ENCODE assay signal across 20 mouse cellular contexts in the genomic region with DNA sequence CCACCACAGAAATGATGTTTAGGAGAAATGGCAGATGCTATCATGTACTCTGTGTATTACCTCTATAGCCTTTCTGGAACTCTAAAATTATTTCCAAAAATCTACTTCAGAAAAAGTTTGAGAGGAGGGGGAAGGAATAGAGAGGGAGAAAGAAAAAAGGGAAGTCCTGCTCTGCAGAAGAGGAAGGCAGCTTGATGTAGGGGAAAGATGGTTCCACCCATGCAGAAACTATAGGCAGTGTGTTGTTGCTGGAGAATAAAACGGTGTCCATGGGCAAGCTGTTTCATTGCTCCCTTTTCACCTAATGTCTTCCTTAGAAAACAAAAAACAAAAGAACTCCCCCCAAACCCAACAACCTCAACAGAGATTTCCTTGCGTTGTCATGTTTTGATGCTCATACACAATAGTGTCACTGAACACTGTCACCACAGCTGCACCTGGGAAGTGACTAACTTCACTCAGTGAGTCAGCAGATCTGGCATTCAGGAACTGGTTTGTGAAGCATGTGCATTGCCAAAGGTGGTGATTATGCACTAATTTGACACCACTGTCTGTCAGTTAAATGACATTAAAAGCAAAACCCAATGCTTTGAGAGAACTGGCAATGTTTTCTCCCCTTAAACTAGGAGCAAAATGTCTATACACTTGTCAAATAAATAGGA.
DNase-seq lines count a peak whose midpoint lies in the region; ATAC-seq and TF ChIP-seq lines count a peak whose summit lies in the region.
"Had no signal": no experiment of that assay in that cellular context is flagged by ENCODE, and none has a peak within 500 bp of the region (broad histone marks: within the 10 kb centered on the region; RNA-seq: fewer than 3 reads in every experiment).

No protein-coding gene starts in this region.

- no peaks in the 10 kb centered on the region for H3K4me1 ChIP-seq in forebrain, postnatal 0 days (ENCODE audit: insufficient read depth)
- H3K4me1 ChIP-seq in forebrain, embryonic 16.5 days (replicated peaks; ENCODE audit: control insufficient read depth, insufficient read depth, low read length): no peaks in the 10 kb centered on the region
- H3K4me1 ChIP-seq in MEL (ENCODE audit: control insufficient read depth in 1 of 2, insufficient read depth in 2 of 2, low read length in 2 of 2): peaks cover 6 to 10% of the 10 kb centered on the region in 2 experiments
- H3K4me1 ChIP-seq: forebrain, embryonic 13.5 days; heart, embryonic 15.5 days; hindbrain, embryonic 10.5 days had no signal

- DNase-seq in forebrain, postnatal 0 days: no peak
- DNase-seq in MEL (ENCODE audit: low read depth, low spot score): peak; percentile 91
- no peak for DNase-seq in spleen, adult 18-20 months
- DNase-seq in gastrocnemius, postnatal 25 days: no peak
- DNase-seq: adrenal gland, adult 2 months; cerebellum, adult 8-10 months; layer of hippocampus, postnatal 36 days; left cerebral cortex, postnatal 4 days; liver, embryonic 13.5 days; thymus, postnatal 14 days had no signal

- no peaks in the 10 kb centered on the region for H3K9me3 ChIP-seq in forebrain, postnatal 0 days (ENCODE audit: low read length)
- no peaks in the 10 kb centered on the region for H3K9me3 ChIP-seq in forebrain, embryonic 16.5 days (ENCODE audit: control insufficient read depth, low read length)
- no peaks in the 10 kb centered on the region for H3K9me3 ChIP-seq in MEL (replicated peaks; ENCODE audit: insufficient read depth, low read length)
- H3K9me3 ChIP-seq: forebrain, embryonic 13.5 days; heart, embryonic 15.5 days; hindbrain, embryonic 10.5 days; kidney, embryonic 15.5 days; liver, embryonic 13.5 days; lung, embryonic 15.5 days; midbrain, embryonic 10.5 days had no signal

- peak; percentile 63 to 67 for TF ChIP-seq EP300 in MEL (IDR thresholded peaks at IDR 0.05; ENCODE audit: low read depth in 1 of 2, low read length in 2 of 2)

- no peak for TF ChIP-seq POLR2A in MEL (IDR thresholded peaks at IDR 0.05; ENCODE audit: control insufficient read depth in 1 of 2, insufficient read depth in 1 of 2, low read depth in 1 of 2, low read length in 2 of 2, poor library complexity in 1 of 2)

- no peaks in the 10 kb centered on the region for H3K79me2 ChIP-seq in MEL (ENCODE audit: control insufficient read depth, insufficient read depth, low read length, poor library complexity)

- no peak overlapping the region for H3K4me2 ChIP-seq in forebrain, postnatal 0 days (ENCODE audit: low read depth)
- H3K4me2 ChIP-seq in forebrain, embryonic 16.5 days (ENCODE audit: low read length): no peak overlapping the region
- H3K4me2 ChIP-seq: forebrain, embryonic 13.5 days; heart, embryonic 15.5 days; kidney, embryonic 15.5 days; liver, embryonic 13.5 days; lung, embryonic 15.5 days had no signal

- H3K27ac ChIP-seq in forebrain, postnatal 0 days (ENCODE audit: low read depth, low read length): no peak overlapping the region
- no peak overlapping the region for H3K27ac ChIP-seq in forebrain, embryonic 16.5 days (ENCODE audit: low read length)
- H3K27ac ChIP-seq in MEL (ENCODE audit: control insufficient read depth, low read depth, low read length): peak overlapping the region; percentile 77
- H3K27ac ChIP-seq: forebrain, embryonic 13.5 days; heart, embryonic 15.5 days; hindbrain, embryonic 10.5 days; kidney, embryonic 15.5 days; liver, embryonic 13.5 days; lung, embryonic 15.5 days; midbrain, embryonic 10.5 days had no signal

- 59% methylated on average over 2 of the region's 2 CpGs for whole genome bisulfite sequencing in forebrain, postnatal 0 days
- 63% methylated on average over 2 of the region's 2 CpGs for WGBS in forebrain, embryonic 16.5 days

- no peaks in the 10 kb centered on the region for H3K36me3 ChIP-seq in forebrain, postnatal 0 days (ENCODE audit: insufficient read depth)
- H3K36me3 ChIP-seq in forebrain, embryonic 16.5 days (ENCODE audit: control insufficient read depth, insufficient read depth): no peaks in the 10 kb centered on the region
- peaks cover 0 to 15% of the 10 kb centered on the region in 2 experiments; a peak in 2 of 4 replicates for H3K36me3 ChIP-seq in MEL (ENCODE audit: control insufficient read depth in 1 of 2, insufficient read depth in 2 of 2, low read length in 2 of 2)
- H3K36me3 ChIP-seq: heart, embryonic 15.5 days; hindbrain, embryonic 10.5 days; kidney, embryonic 15.5 days; liver, embryonic 13.5 days; lung, embryonic 15.5 days; midbrain, embryonic 10.5 days had no signal

- no peak for TF ChIP-seq CTCF in forebrain, postnatal 0 days (IDR thresholded peaks at IDR 0.05; ENCODE audit: low read depth)
- no peak for TF ChIP-seq CTCF in MEL (IDR thresholded peaks at IDR 0.05 in 2 of 3, conservative IDR thresholded peaks at IDR 0.05 in 1 of 3; ENCODE audit: control insufficient read depth in 1 of 3, insufficient read depth in 1 of 3, low read depth in 2 of 3, low read length in 3 of 3, poor library complexity in 1 of 3, severe bottlenecking in 1 of 3)

- no peak overlapping the region for H3K4me3 ChIP-seq in forebrain, postnatal 0 days (ENCODE audit: low read depth, low read length)
- no peak overlapping the region for H3K4me3 ChIP-seq in forebrain, embryonic 16.5 days (replicated peaks; ENCODE audit: low read length)
- H3K4me3 ChIP-seq in MEL (ENCODE audit: control insufficient read depth in 1 of 2, insufficient read depth in 1 of 2, low read depth in 2 of 2, low read length in 2 of 2): no peak overlapping the region
- H3K4me3 ChIP-seq: forebrain, embryonic 13.5 days; heart, embryonic 15.5 days; hindbrain, embryonic 10.5 days; kidney, embryonic 15.5 days; liver, embryonic 13.5 days; lung, embryonic 15.5 days; midbrain, embryonic 10.5 days had no signal

- no peak overlapping the region for H3K9ac ChIP-seq in forebrain, postnatal 0 days
- no peak overlapping the region for H3K9ac ChIP-seq in forebrain, embryonic 16.5 days (replicated peaks; ENCODE audit: low read depth, low read length)
- H3K9ac ChIP-seq in MEL (ENCODE audit: control insufficient read depth, low read depth, low read length, poor library complexity, severe bottlenecking): no peak overlapping the region
- H3K9ac ChIP-seq: forebrain, embryonic 13.5 days; heart, embryonic 15.5 days; kidney, embryonic 15.5 days; liver, embryonic 13.5 days; lung, embryonic 15.5 days had no signal

- TF ChIP-seq RAD21 in MEL (IDR thresholded peaks at IDR 0.05; ENCODE audit: low read depth, low read length): no peak

- H3K27me3 ChIP-seq in forebrain, postnatal 0 days (ENCODE audit: insufficient read depth, low read length): no peaks in the 10 kb centered on the region
- H3K27me3 ChIP-seq in forebrain, embryonic 16.5 days (replicated peaks; ENCODE audit: control insufficient read depth, insufficient read depth, low read length): no peaks in the 10 kb centered on the region
- H3K27me3 ChIP-seq in MEL (ENCODE audit: control insufficient read depth in 1 of 2, insufficient read depth in 2 of 2, low read length in 2 of 2): no peaks in the 10 kb centered on the region
- H3K27me3 ChIP-seq: forebrain, embryonic 13.5 days; heart, embryonic 15.5 days; kidney, embryonic 15.5 days; liver, embryonic 13.5 days; lung, embryonic 15.5 days had no signal

- ATAC-seq in forebrain, postnatal 0 days: peak; percentile 23; the same call in 1 of the 2 replicates
- no peak for ATAC-seq in forebrain, embryonic 16.5 days
- peak; percentile 99 for ATAC-seq in granulocyte monocyte progenitor cell, adult 5-6 weeks (replicated peaks; ENCODE audit: poor library complexity, severe bottlenecking)
- ATAC-seq in neutrophil, adult 5-6 weeks (ENCODE audit: extremely low read depth, insufficient number of reproducible peaks, low FRiP score, poor library complexity, severe bottlenecking): peak; percentile 99
- ATAC-seq in erythroid progenitor cell, adult 5-6 weeks (replicated peaks; ENCODE audit: low FRiP score, poor library complexity, severe bottlenecking): no peak
- ATAC-seq: forebrain, embryonic 13.5 days had no signal

TF ChIP-seq in MEL, 35 proteins besides CTCF, POLR2A, EP300 and RAD21:
- TF ChIP-seq MXI1 (IDR thresholded peaks at IDR 0.05; ENCODE audit: low read depth, low read length): peak; percentile 92
- TF ChIP-seq SIN3A (IDR thresholded peaks at IDR 0.05; ENCODE audit: low read length): peak; percentile 80
- TF ChIP-seq MYC (IDR thresholded peaks at IDR 0.05; ENCODE audit: low read depth, low read length): peak; percentile 77
- peak; percentile 58; the same call in 1 of the 2 replicates for TF ChIP-seq JUND (IDR thresholded peaks at IDR 0.05; ENCODE audit: low read depth, low read length)
- TF ChIP-seq GABPA (IDR thresholded peaks at IDR 0.05; ENCODE audit: low read depth, low read length): peak; percentile 62; the same call in 1 of the 2 replicates
- TF ChIP-seq BHLHE40 (IDR thresholded peaks at IDR 0.05; ENCODE audit: borderline replicate concordance, low read depth, low read length): peak; percentile 39; the same call in 1 of the 2 replicates
- no peak for TF ChIP-seq UBTF (IDR thresholded peaks at IDR 0.05; ENCODE audit: borderline replicate concordance, insufficient read depth, low read depth, low read length)
- peak; percentile 39; the same call in 1 of the 2 replicates for TF ChIP-seq RCOR1 (IDR thresholded peaks at IDR 0.05; ENCODE audit: low read depth, low read length)
- peak; percentile 85 for TF ChIP-seq MAFK (IDR thresholded peaks at IDR 0.05; ENCODE audit: borderline replicate concordance, low read depth, low read length)
- no peak for TF ChIP-seq NRF1 (IDR thresholded peaks at IDR 0.05; ENCODE audit: insufficient read depth, low read depth, low read length, poor library complexity, severe bottlenecking)
- no peak for TF ChIP-seq ZC3H11A (IDR thresholded peaks at IDR 0.05; ENCODE audit: low read depth, low read length)
- peak; percentile 35; the same call in 1 of the 2 replicates for TF ChIP-seq ELF1 (IDR thresholded peaks at IDR 0.05; ENCODE audit: low read depth, low read length)
- peak; percentile 58; the same call in 1 of the 2 replicates for TF ChIP-seq TCF12 (IDR thresholded peaks at IDR 0.05; ENCODE audit: low read depth, low read length)
- no peak for TF ChIP-seq CHD1 (IDR thresholded peaks at IDR 0.05; ENCODE audit: low read depth, low read length)
- TF ChIP-seq ETS1 (IDR thresholded peaks at IDR 0.05; ENCODE audit: low read depth, low read length): peak; percentile 97
- TF ChIP-seq MAX (IDR thresholded peaks at IDR 0.05; ENCODE audit: low read length): peak; percentile 93
- TF ChIP-seq GATA1 (IDR thresholded peaks at IDR 0.05; ENCODE audit: low read depth, low read length): 0 out of 2 replicates have a peak, but pooled peaks have one; percentile 28

Comparison
In these comparisons a context has a peak if more than half of its experiments do, and no peak if none do; other contexts are left out.
1. ATAC-seq: peak in forebrain, postnatal 0 days (single experiment), granulocyte monocyte progenitor cell, adult 5-6 weeks (single experiment) and neutrophil, adult 5-6 weeks (single experiment); none in forebrain, embryonic 16.5 days (single experiment) and erythroid progenitor cell, adult 5-6 weeks (single experiment).